ENCODE assay signal across 17 mouse cellular contexts in genomic region chr19:57478056-57478455, GRCm38 (mm10).
"Had no signal": no experiment of that assay in that cellular context is flagged by ENCODE, and none has a peak within 500 bp of the region (broad histone marks: within the 10 kb centered on the region; RNA-seq: fewer than 3 reads in every experiment).

No protein-coding gene starts in this region.

- H3K4me2 ChIP-seq: limb, embryonic 13.5 days; liver, embryonic 15.5 days; midbrain, embryonic 12.5 days; neural tube, embryonic 12.5 days; stomach, embryonic 15.5 days had no signal

- H3K9ac ChIP-seq: limb, embryonic 13.5 days; liver, embryonic 15.5 days; midbrain, embryonic 12.5 days; neural tube, embryonic 12.5 days; stomach, embryonic 15.5 days had no signal

- H3K27me3 ChIP-seq: limb, embryonic 13.5 days; liver, embryonic 15.5 days; midbrain, embryonic 12.5 days; neural tube, embryonic 12.5 days; stomach, embryonic 15.5 days had no signal

- H3K36me3 ChIP-seq: liver, embryonic 15.5 days; midbrain, embryonic 12.5 days; neural tube, embryonic 12.5 days; stomach, embryonic 15.5 days had no signal

- H3K27ac ChIP-seq: kidney, postnatal 0 days; limb, embryonic 13.5 days; liver, embryonic 15.5 days; macrophage; neural tube, embryonic 12.5 days; stomach, embryonic 15.5 days had no signal

- H3K4me3 ChIP-seq: limb, embryonic 13.5 days; liver, embryonic 15.5 days; midbrain, embryonic 12.5 days; myocyte; neural tube, embryonic 12.5 days; stomach, embryonic 15.5 days had no signal

- H3K4me1 ChIP-seq: liver, embryonic 15.5 days; stomach, embryonic 15.5 days had no signal

- H3K9me3 ChIP-seq: limb, embryonic 13.5 days; liver, embryonic 15.5 days; midbrain, embryonic 12.5 days; neural tube, embryonic 12.5 days; stomach, embryonic 15.5 days had no signal

- DNase-seq: kidney, adult 11 months; kidney, adult 9 months; kidney, postnatal 36 days; layer of hippocampus, adult 9-11 months; layer of hippocampus, postnatal 36 days; left cerebral cortex, postnatal 4 days; lung, adult 2 months; lung, postnatal 10 days; retina, postnatal 1 day had no signal
